ENCODE assay signal across 21 mouse cellular contexts in the genomic region with DNA sequence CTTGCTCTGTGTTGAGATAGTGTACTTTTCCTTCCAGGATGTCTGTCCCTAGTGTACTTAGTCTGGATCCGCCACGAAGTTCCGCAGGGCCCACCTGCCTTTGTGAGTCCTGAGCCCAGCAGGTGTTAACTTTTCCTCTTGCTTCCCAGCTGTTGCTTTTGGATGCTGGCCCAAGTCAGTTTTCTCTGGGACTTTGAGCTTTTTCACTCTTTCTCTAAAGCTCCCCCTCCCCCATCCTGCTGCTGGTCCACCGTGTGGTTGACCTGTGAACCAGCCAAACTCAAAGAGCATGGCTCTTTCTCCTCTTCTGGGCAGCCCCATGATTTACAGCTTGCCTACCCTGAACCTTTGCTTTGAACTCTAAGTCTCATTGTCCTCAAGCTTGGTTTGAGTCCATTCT. TPM values are rescaled to one million over a fixed set of nuclear protein-coding genes. Genes with fewer than 3 reads are reported as not detected.
A peak's percentile ranks its signal among the peaks of the same experiment; 100 is the strongest.
DNase-seq lines count a peak whose midpoint lies in the region; ATAC-seq and TF ChIP-seq lines count a peak whose summit lies in the region.
"Had no signal": no experiment of that assay in that cellular context is flagged by ENCODE, and none has a peak within 500 bp of the region (broad histone marks: within the 10 kb centered on the region; RNA-seq: fewer than 3 reads in every experiment).

No protein-coding gene starts in this region.

- H3K27me3 ChIP-seq in testis, adult 2 months (ENCODE audit: control insufficient read depth, insufficient read depth, low read length) = no peaks in the 10 kb centered on the region
- no peaks in the 10 kb centered on the region for H3K27me3 ChIP-seq in liver, adult 2 months (ENCODE audit: control insufficient read depth, insufficient read depth, low read length)
- H3K27me3 ChIP-seq: embryonic facial prominence, embryonic 12.5 days; liver, embryonic 15.5 days; midbrain, embryonic 12.5 days; neural tube, embryonic 12.5 days had no signal

- WGBS in liver, adult 2 months = 43% methylated on average over 4 of the region's 4 CpGs

- peaks cover 12% of the 10 kb centered on the region for H3K4me1 ChIP-seq in testis, adult 2 months (ENCODE audit: control insufficient read depth, insufficient read depth, low read length)
- peaks cover 5% of the 10 kb centered on the region for H3K4me1 ChIP-seq in liver, adult 2 months (ENCODE audit: control insufficient read depth, insufficient read depth, low read length)

- no peak for TF ChIP-seq CTCF in testis, adult 2 months (IDR thresholded peaks at IDR 0.05; ENCODE audit: control insufficient read depth, insufficient read depth, insufficient replicate concordance, low read depth, low read length)
- no peak for TF ChIP-seq CTCF in liver, adult 2 months (IDR thresholded peaks at IDR 0.05; ENCODE audit: low read depth, low read length)

- no peak for TF ChIP-seq POLR2A in testis, adult 2 months (IDR thresholded peaks at IDR 0.05; ENCODE audit: control insufficient read depth, low read depth, low read length)
- TF ChIP-seq POLR2A in liver, adult 2 months (IDR thresholded peaks at IDR 0.05; ENCODE audit: extremely low read depth, insufficient read depth, low read length) = no peak

- peak; percentile 34 to 44 for DNase-seq in cerebellum, postnatal 10 days
- no peak for DNase-seq in cerebellum, postnatal 4 days (ENCODE audit: low spot score in 2 of 2)
- no peak for DNase-seq in testis, postnatal 14 days (ENCODE audit: low spot score)
- DNase-seq in liver, adult 2 months (ENCODE audit: extremely low read depth, low read depth, low spot score) = peak; percentile 70
- no peak for DNase-seq in thymus, postnatal 0 days (ENCODE audit: low spot score)
- DNase-seq: B cell, adult 2 months; gastrocnemius, postnatal 25 days; left cerebral cortex, postnatal 4 days; lung, postnatal 10 days; right cerebral cortex, adult 18-20 months; thymus, postnatal 36 days had no signal

- H3K4me3 ChIP-seq in testis, adult 2 months (ENCODE audit: control insufficient read depth, low read depth, low read length) = peak overlapping the region; percentile 99
- no peak overlapping the region for H3K4me3 ChIP-seq in liver, adult 2 months (ENCODE audit: insufficient read depth, low read depth, low read length)
- H3K4me3 ChIP-seq: embryonic facial prominence, embryonic 12.5 days; liver, embryonic 15.5 days; midbrain, embryonic 12.5 days; neural tube, embryonic 12.5 days had no signal

- ATAC-seq in frontal cortex, adult (ENCODE audit: low TSS enrichment) = no peak
- ATAC-seq: forebrain, embryonic 14.5 days; hindbrain, embryonic 16.5 days; intestine, postnatal 0 days had no signal

- H3K9ac ChIP-seq in liver, adult 2 months (ENCODE audit: low read depth, low read length) = no peak overlapping the region
- H3K9ac ChIP-seq: embryonic facial prominence, embryonic 12.5 days; liver, embryonic 15.5 days; midbrain, embryonic 12.5 days; neural tube, embryonic 12.5 days had no signal

- H3K36me3 ChIP-seq in testis, adult 2 months (ENCODE audit: control insufficient read depth, insufficient read depth, low read length) = no peaks in the 10 kb centered on the region
- no peaks in the 10 kb centered on the region for H3K36me3 ChIP-seq in liver, adult 2 months (ENCODE audit: control insufficient read depth, insufficient read depth, low read length)
- H3K36me3 ChIP-seq: embryonic facial prominence, embryonic 12.5 days; liver, embryonic 15.5 days; midbrain, embryonic 12.5 days; neural tube, embryonic 12.5 days had no signal

- no peak overlapping the region for H3K27ac ChIP-seq in testis, adult 2 months (ENCODE audit: control insufficient read depth, insufficient read depth, low read depth, low read length)
- H3K27ac ChIP-seq in liver, adult 2 months (replicated peaks; ENCODE audit: insufficient read depth, low read depth, low read length) = no peak overlapping the region
- H3K27ac ChIP-seq: embryonic facial prominence, embryonic 12.5 days; liver, embryonic 15.5 days; midbrain, embryonic 12.5 days; neural tube, embryonic 12.5 days; stomach, postnatal 0 days had no signal

- H3K79me2 ChIP-seq in liver, adult 2 months (ENCODE audit: control insufficient read depth, insufficient read depth, low read length) = peaks cover 3% of the 10 kb centered on the region; the same call in 1 of the 2 replicates

RNA-seq across cellular contexts. Expression of gene Cep152, which starts 1.6 kb away (rescaled TPM):
- 2.1 and 2.3 TPM in 2 replicates for polyA plus RNA-seq in testis, adult 2 months (2012; rRNA removed)
- total RNA-seq in liver, adult 2 months (2014; rRNA removed) = 2.5 and 3.0 TPM in 2 replicates
- polyA plus RNA-seq in liver, adult 2 months (2012; rRNA removed) = 0.57 and 0.69 TPM in 2 replicates
- 7.0 and 7.5 TPM in 2 replicates for polyA plus RNA-seq in thymus, postnatal 0 days (2015; fragmentation: Nextera tagmentation; extraction: Ambion mirVana)

RNA-seq across cellular contexts. Expression of gene Eid1, which starts 46.4 kb away (rescaled TPM):
- 4.2 and 5.4 TPM in 2 replicates for polyA plus RNA-seq in testis, adult 2 months (2012; rRNA removed)
- total RNA-seq in liver, adult 2 months (2014; rRNA removed) = 7.9 and 11.1 TPM in 2 replicates
- polyA plus RNA-seq in liver, adult 2 months (2012; rRNA removed) = 4.4 and 4.5 TPM in 2 replicates
- 89.0 and 97.5 TPM in 2 replicates for polyA plus RNA-seq in thymus, postnatal 0 days (2015; fragmentation: Nextera tagmentation; extraction: Ambion mirVana)

Comparison
In these comparisons a context has a peak if more than half of its experiments do, and no peak if none do; other contexts are left out.
1. DNase-seq: peak in cerebellum, postnatal 10 days (2 of 2) and liver, adult 2 months (single experiment); none in cerebellum, postnatal 4 days (0 of 2), testis, postnatal 14 days (single experiment) and thymus, postnatal 0 days (single experiment).
2. RNA of gene Eid1, which starts 46.4 kb away (polyA plus RNA-seq): 89.0 to 97.5 TPM in thymus, postnatal 0 days; 4.2 to 5.4 TPM in testis, adult 2 months and 4.4 to 4.5 TPM in liver, adult 2 months; every median in the first group is over 10 times any median in the second.